Mouse (Mus musculus): ENCODE data around the gene Pwp2. TPM values are rescaled to one million over a fixed set of nuclear protein-coding genes. Genes with fewer than 3 reads are reported as not detected.

Gene Pwp2
- polyA plus RNA-seq, 1 experiment from 2014 or later: 19.7 TPM

DNA sequence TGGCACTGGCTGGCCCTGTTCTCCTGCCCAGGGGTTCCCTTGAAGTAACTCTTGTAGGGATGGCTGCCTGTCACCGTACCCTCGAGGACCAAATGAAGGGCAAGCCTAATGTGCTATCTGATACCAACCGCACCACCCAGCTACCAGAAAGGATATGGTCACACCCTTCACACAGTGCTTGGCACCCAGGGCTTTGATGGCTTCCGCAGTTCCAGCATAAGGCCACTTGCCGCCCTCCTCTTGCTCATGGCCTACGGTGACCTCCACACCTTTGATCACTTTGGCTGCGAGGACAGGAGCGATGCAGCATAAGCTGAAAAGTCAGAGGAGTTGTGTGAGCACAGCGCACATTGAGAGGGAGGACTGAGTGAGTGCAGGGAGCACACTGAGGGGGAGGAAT, 21.7 kb downstream of the Pwp2 start:
- no peaks in the 10 kb centered on the region for H3K27me3 ChIP-seq
- in situ Hi-C loops (cut with MboI; ENCODE audit: low pct_unique_long_range_greater_than_20kb): loop anchor here (5.0 kb wide), 2 partner anchors 86 to 131 kb away; no protein-coding TSS in a partner anchor
- ATAC-seq (no peak), DNase-seq (ENCODE audit: low read depth, low spot score) (no peak)
- CTCF ChIA-PET: interaction anchor here (0.8 to 5.7 kb wide), 6 partner anchors 62 to 145 kb away, joined by 3 to 41 read pairs (median 10); partner anchors contain the start of gene Icosl
- no peak for TF ChIP-seq CTCF (IDR thresholded peaks at IDR 0.05)
- POLR2A ChIA-PET: no interaction called here

DNA sequence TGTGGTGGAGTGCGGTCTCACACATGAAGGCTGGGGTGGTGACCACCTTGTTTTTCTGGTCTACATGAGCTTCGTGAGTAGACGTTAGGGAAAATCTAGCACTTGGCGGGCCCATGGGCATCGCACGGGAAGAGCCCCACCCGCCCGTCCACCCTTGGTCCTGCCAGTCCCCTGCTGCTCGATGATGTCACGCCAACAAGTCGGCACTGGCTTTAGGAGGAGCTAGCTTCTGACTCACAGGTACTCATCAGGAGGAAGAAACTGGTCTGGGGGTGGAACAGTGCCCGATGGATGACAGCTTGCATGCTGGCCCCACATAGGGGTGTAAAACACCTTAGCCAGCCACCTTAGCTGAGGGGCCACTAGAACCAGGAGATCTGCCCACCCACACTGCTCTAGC, 22.3 kb downstream of the Pwp2 start:
- CTCF ChIA-PET: interaction anchor here (0.8 to 5.7 kb wide), 6 partner anchors 12 to 158 kb away, joined by 3 to 41 read pairs (median 4); partner anchors contain the start of gene Icosl
- no peak for ATAC-seq
- POLR2A ChIA-PET: no interaction called here

DNA sequence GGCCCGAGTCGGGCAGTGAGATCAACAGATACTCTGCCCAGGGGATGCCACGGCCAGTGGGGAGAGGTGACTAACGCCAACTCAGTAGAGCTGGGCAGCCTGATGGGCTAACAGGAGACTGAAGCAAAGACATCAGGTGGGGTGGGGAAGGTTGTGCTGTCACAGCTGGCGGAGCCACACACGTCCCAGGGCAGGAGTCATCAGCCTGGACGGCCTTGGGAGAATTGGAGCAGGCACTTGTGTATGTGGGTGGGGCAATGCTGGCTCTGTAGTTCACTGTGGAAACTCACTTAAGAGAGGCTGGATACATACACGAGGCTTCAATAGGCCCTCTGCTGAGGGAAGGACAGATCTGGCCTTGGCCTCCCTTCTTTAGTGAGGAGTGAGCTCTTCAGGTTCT, 23.9 kb downstream of the Pwp2 start:
- no peak for DNase-seq (ENCODE audit: low read depth, low spot score)
- ATAC-seq: no peak
- POLR2A ChIA-PET: no interaction called here
- in situ Hi-C loops (cut with MboI; ENCODE audit: low pct_unique_long_range_greater_than_20kb): loop anchor here (5.0 kb wide), 2 partner anchors 84 to 129 kb away; no protein-coding TSS in a partner anchor
- H3K27me3 ChIP-seq: no peaks in the 10 kb centered on the region
- TF ChIP-seq CTCF (IDR thresholded peaks at IDR 0.05): no peak
- CTCF ChIA-PET: interaction anchor here (0.8 to 5.7 kb wide), 5 partner anchors 9 to 143 kb away, joined by 3 to 41 read pairs (median 3); partner anchors contain the start of genes D10Jhu81e and Icosl

More for the DNA sequence above, 22.3 kb downstream of the Pwp2 start:
- TF ChIP-seq CTCF (IDR thresholded peaks at IDR 0.05): no peak
- in situ Hi-C loops (cut with MboI; ENCODE audit: low pct_unique_long_range_greater_than_20kb): loop anchor here (5.0 kb wide), 2 partner anchors 85 to 130 kb away; no protein-coding TSS in a partner anchor
- H3K27me3 ChIP-seq: no peaks in the 10 kb centered on the region
- DNase-seq (ENCODE audit: low read depth, low spot score): no peak

GRCm38 (mm10) chr10:78160369-78161095, 24.4 kb downstream of the Pwp2 start:
- no peaks in the 10 kb centered on the region for H3K27me3 ChIP-seq
- ATAC-seq: no peak
- in situ Hi-C loops (cut with MboI; ENCODE audit: low pct_unique_long_range_greater_than_20kb): loop anchor here (5.0 kb wide), 2 partner anchors 83 to 128 kb away; no protein-coding TSS in a partner anchor
- CTCF ChIA-PET: interaction anchor here (0.9 to 5.7 kb wide), 7 partner anchors 9 to 142 kb away, joined by 3 to 41 read pairs (median 4); partner anchors contain the start of gene D10Jhu81e
- no peak for TF ChIP-seq CTCF (IDR thresholded peaks at IDR 0.05)
- no peak for DNase-seq (ENCODE audit: low read depth, low spot score)
- POLR2A ChIA-PET: interaction anchor here (0.6 kb wide), 1 partner anchor 13 kb away, joined by 3 read pairs; no protein-coding TSS in a partner anchor

DNA sequence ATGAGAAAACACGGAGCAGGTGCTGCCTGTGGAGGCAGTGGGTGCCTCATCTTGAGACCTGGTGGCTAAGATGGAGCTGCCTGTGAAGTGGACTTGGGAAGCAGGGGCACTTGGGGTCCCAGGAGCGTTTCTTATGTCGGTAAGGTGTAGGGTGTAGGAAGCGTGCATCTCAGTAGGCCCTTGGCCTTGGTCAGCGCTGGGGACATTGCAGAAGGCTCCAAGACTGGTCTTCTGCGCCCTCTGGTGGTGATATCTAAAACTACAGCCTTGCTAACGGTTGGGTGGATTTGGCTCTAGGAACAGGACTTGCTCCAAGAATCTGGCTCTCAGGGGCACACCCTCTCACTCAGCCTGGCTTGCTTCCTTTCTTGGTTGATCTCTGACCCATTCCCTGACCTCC, 25.0 kb downstream of the Pwp2 start:
- CTCF ChIA-PET: interaction anchor here (0.8 to 5.7 kb wide), 7 partner anchors 9 to 142 kb away, joined by 3 to 41 read pairs (median 4); partner anchors contain the start of gene D10Jhu81e
- POLR2A ChIA-PET: interaction anchor here (0.6 kb wide), 1 partner anchor 12 kb away, joined by 3 read pairs; no protein-coding TSS in a partner anchor
- in situ Hi-C loops (cut with MboI; ENCODE audit: low pct_unique_long_range_greater_than_20kb): loop anchor here (5.0 kb wide), 2 partner anchors 83 to 128 kb away; no protein-coding TSS in a partner anchor
- ATAC-seq: peak; percentile 52
- no peak for DNase-seq (ENCODE audit: low read depth, low spot score)
- no peaks in the 10 kb centered on the region for H3K27me3 ChIP-seq
- no peak for TF ChIP-seq CTCF (IDR thresholded peaks at IDR 0.05)

GRCm38 (mm10) chr10:78159252-78159878, 25.6 kb downstream of the Pwp2 start:
- DNase-seq (ENCODE audit: low read depth, low spot score) (no peak), ATAC-seq (no peak)
- in situ Hi-C loops (cut with MboI; ENCODE audit: low pct_unique_long_range_greater_than_20kb): no loop called here
- no peaks in the 10 kb centered on the region for H3K27me3 ChIP-seq
- TF ChIP-seq CTCF (IDR thresholded peaks at IDR 0.05): no peak
- POLR2A ChIA-PET: no interaction called here
- CTCF ChIA-PET: interaction anchor here (0.8 to 4.5 kb wide), 5 partner anchors 8 to 132 kb away, joined by 3 to 33 read pairs (median 4); no protein-coding TSS in a partner anchor

GRCm38 (mm10) chr10:78158041-78158440, 26.9 kb downstream of the Pwp2 start:
- TF ChIP-seq CTCF (IDR thresholded peaks at IDR 0.05): no peak
- DNase-seq (ENCODE audit: low read depth, low spot score) (no peak), ATAC-seq (no peak)
- ChIA-PET POLR2A (interaction anchor here (0.7 kb wide), 1 partner anchor 52 kb away, joined by 3 read pairs; no protein-coding TSS in a partner anchor), CTCF (no interaction called here)
- in situ Hi-C loops (cut with MboI; ENCODE audit: low pct_unique_long_range_greater_than_20kb): no loop called here
- no peaks in the 10 kb centered on the region for H3K27me3 ChIP-seq

DNA sequence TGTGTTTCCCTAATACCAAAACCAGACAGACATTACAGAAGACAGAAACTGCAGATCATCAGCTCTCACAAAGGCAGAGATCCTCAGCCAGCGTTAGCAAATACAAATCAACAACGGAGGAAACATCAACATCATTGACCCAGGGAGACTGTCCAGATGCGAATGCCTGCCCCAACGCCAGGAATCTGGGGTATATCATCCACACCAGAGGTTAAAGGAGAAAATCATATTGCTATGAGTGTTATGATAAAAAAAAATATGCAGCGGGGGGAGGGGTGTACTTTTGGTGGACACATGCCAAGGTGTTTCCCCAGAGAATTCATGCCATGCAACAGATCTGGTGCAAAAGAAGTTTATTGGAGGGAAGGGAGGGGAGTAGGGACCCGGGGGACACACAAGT, 28.0 kb downstream of the Pwp2 start:
- DNase-seq (ENCODE audit: low read depth, low spot score) (no peak), ATAC-seq (no peak)
- in situ Hi-C loops (cut with MboI; ENCODE audit: low pct_unique_long_range_greater_than_20kb): no loop called here
- ChIA-PET POLR2A (interaction anchor here (0.5 to 0.8 kb wide), 2 partner anchors 13 to 147 kb away, joined by 3 read pairs; partner anchors contain the start of genes D10Jhu81e and Pfkl), CTCF (no interaction called here)
- no peaks in the 10 kb centered on the region for H3K27me3 ChIP-seq
- no peak for TF ChIP-seq CTCF (IDR thresholded peaks at IDR 0.05)

- TF ChIP-seq CTCF (IDR thresholded peaks at IDR 0.05): no peak
- H3K27me3 ChIP-seq: no peaks in the 10 kb centered on the region
- ChIA-PET CTCF (interaction anchor here (1.2 kb wide), 1 partner anchor 131 kb away, joined by 5 read pairs; no protein-coding TSS in a partner anchor), POLR2A (no interaction called here)
- no peak for DNase-seq (ENCODE audit: low read depth, low spot score)
- peak; percentile 59 for ATAC-seq
- in situ Hi-C loops (cut with MboI; ENCODE audit: low pct_unique_long_range_greater_than_20kb): no loop called here
Observed at GRCm38 (mm10) chr10:78148834-78149766, 35.8 kb downstream of the Pwp2 start.
